Mouse (Mus musculus) lung, adult 2 months (tissue): ENCODE data around the gene Dlg3. TPM values are rescaled to one million over a fixed set of nuclear protein-coding genes. Genes with fewer than 3 reads are reported as not detected.

ENCODE experiments used
- DNase-seq: peaks from one replicate; pipeline ENCODE4 v3.0.0; 2022
- H3K4me1 ChIP-seq: fragments of 200-500 bp; 2 replicates; pipeline ENCODE4 v1.6.1; 2011; ENCODE audit warnings: low read length; ENCODE audit not compliant: control insufficient read depth, insufficient read depth
- H3K4me3 ChIP-seq: fragments of 200-500 bp; replicated peaks from 2 replicates; pipeline ENCODE3; 2011; ENCODE audit warnings: low read depth, mild to moderate bottlenecking, control low read depth, low read length; ENCODE audit errors: extremely low read depth
- CTCF ChIP-seq: fragments of 200-500 bp; IDR thresholded peaks from 2 replicates; pipeline ENCODE4 v1.5.1; 2011; ENCODE audit warnings: mild to moderate bottlenecking, low read length, control low read depth; ENCODE audit not compliant: insufficient read depth
- POLR2A ChIP-seq: fragments of 200-500 bp; IDR thresholded peaks from 2 replicates; pipeline ENCODE4 v1.6.1; 2011; ENCODE audit warnings: low read depth, mild to moderate bottlenecking, control low read depth, low read length, borderline replicate concordance; ENCODE audit errors: extremely low read depth
- WGBS: fragments of 180-500 bp; shearing (Covaris S2); methylation state at CpG from one replicate; pipeline ENCODE4 v1.1.7; 2018; 5-methylcytosine and 5-hydroxymethylcytosine counted together
- polyA plus RNA-seq: library from polyadenylated mRNA; depleted of rRNA; stranded (reverse); fragments of >200 nt; gene quantifications from 2 replicates; pipeline ENCODE4 v1.2.3, GENCODE M21; 2012

The Dlg3 gene
- polyA plus RNA-seq, 1 experiment: 13.7 TPM

DNA sequence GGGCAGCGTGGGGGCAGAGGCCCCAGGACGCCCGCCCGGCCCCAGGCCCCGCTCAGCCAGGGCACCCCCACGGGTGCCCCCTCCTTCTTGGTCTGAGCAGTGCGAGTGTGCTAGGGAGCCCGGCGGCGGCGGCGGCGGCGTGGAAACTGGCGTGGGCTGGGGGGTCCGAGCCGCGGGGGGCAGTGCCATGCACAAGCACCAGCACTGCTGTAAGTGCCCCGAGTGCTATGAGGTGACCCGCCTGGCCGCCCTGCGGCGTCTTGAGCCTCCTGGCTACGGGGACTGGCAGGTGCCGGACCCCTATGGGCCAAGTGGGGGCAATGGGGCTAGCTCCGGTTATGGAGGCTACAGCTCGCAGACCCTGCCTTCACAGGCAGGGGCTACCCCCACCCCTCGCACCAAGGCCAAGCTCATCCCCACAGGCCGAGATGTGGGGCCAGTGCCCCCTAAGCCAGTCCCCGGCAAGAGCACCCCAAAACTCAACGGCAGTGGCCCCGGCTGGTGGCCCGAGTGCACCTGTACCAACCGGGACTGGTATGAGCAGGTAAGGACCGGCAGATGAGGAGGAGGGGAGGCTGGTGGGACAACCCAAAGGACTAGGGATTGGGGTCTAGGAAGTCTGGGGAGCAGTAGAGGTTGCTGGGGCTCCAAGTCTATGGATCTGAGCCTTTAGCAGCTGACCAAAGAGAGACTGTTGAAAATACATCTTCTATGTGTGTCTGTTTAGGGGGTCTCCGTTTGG is 534 bp downstream of the Dlg3 start:
- 0 out of 2 replicates have a peak, but pooled peaks cover 3% of the 10 kb centered on the region for H3K4me1 ChIP-seq
- no peak overlapping the region for H3K4me3 ChIP-seq
- DNase-seq: no peak
- 39% methylated on average over 35 of the region's 36 CpGs for WGBS
- TF ChIP-seq CTCF (no peak), POLR2A (no peak)

GRCm38 (mm10) chrX:100769281-100769680 is 1.8 kb downstream of the Dlg3 start:
- no peak for DNase-seq
- 94% methylated on average over 5 of the region's 5 CpGs for WGBS
- H3K4me1 ChIP-seq: 0 out of 2 replicates have a peak, but pooled peaks cover 3% of the 10 kb centered on the region
- TF ChIP-seq CTCF: no peak
- TF ChIP-seq POLR2A: no peak
- H3K4me3 ChIP-seq: no peak overlapping the region

GRCm38 (mm10) chrX:100774341-100774811 is 6.9 kb downstream of the Dlg3 start:
- 22% methylated on average over 23 of the region's 23 CpGs for WGBS
- no peak for TF ChIP-seq POLR2A
- TF ChIP-seq CTCF: peak; percentile 52
- peak overlapping the region; percentile 66 for H3K4me3 ChIP-seq
- H3K4me1 ChIP-seq: peaks cover 3% of the 10 kb centered on the region
- peak; percentile 73 for DNase-seq

- DNase-seq: no peak
- Histone ChIP-seq H3K4me1 (peaks cover 3% of the 10 kb centered on the region), H3K4me3 (no peak overlapping the region)
- 64% methylated on average over 3 of the region's 3 CpGs for WGBS
- TF ChIP-seq CTCF (no peak), POLR2A (no peak)
Observed at GRCm38 (mm10) chrX:100775405-100775804, 7.9 kb downstream of the Dlg3 start.

DNA sequence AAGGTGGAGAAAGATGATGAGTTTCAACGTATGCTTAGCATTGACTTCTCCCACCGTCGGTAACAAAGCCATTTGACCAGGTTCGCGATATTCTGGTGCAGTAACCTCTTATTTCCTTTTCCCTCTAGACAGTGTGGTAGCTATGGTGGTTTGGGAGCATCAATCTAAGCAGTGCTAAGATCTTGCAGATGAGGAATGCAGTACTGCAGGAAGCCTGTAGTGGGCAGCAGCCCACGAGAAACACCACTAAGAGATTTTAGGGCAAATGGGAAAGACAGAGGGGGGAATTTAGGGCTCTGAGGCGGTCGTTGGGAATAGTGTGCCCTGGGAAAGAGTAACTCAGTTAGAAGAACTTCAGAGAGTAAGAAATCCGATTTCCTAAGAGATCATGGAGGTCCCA is 9.0 kb downstream of the Dlg3 start:
- Histone ChIP-seq H3K4me3 (no peak overlapping the region), H3K4me1 (peaks cover 3% of the 10 kb centered on the region)
- DNase-seq: peak; percentile 41
- peak; percentile 52; the same call in 1 of the 2 replicates for TF ChIP-seq CTCF
- TF ChIP-seq POLR2A: no peak
- 25% methylated on average over 9 of the region's 9 CpGs for WGBS

- WGBS: 35% methylated on average over 44 of the region's 49 CpGs
- TF ChIP-seq CTCF (no peak), POLR2A (no peak)
- Histone ChIP-seq H3K4me3 (peak overlapping the region; percentile 63), H3K4me1 (peaks cover 3% of the 10 kb centered on the region)
- peak; percentile 64 for DNase-seq
Observed at GRCm38 (mm10) chrX:100776985-100777654, 9.6 kb downstream of the Dlg3 start.

- TF ChIP-seq POLR2A (no peak), CTCF (no peak)
- no peak for DNase-seq
- Histone ChIP-seq H3K4me1 (peaks cover 3% of the 10 kb centered on the region), H3K4me3 (peak overlapping the region; percentile 63)
- 45% methylated on average over 10 of the region's 10 CpGs for WGBS
Observed at GRCm38 (mm10) chrX:100777655-100778234, 10.2 kb downstream of the Dlg3 start.

GRCm38 (mm10) chrX:100778397-100778796 is 10.9 kb downstream of the Dlg3 start:
- TF ChIP-seq POLR2A (no peak), CTCF (no peak)
- WGBS: 67% methylated on average over 5 of the region's 5 CpGs
- no peak for DNase-seq
- Histone ChIP-seq H3K4me1 (peaks cover 3% of the 10 kb centered on the region), H3K4me3 (no peak overlapping the region)

DNA sequence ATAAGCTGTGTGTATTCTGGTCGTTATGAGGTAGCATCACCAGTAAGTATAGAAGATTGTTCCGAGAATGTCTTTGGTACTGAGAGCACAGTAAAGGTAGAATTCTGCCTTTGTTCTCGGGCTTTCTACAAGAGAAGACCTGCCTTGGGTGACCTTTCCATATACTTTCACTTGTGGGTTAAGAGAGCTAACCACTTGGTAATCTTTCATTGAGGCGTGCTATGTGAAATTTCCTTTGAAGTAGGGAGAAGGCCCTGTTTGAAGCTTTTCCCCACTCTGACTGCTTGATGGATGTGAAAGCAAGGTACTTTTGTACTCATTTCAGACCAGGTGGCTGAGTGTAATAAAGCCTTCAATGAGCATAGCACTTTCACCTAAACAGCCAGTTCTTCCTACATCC is 21.8 kb downstream of the Dlg3 start:
- WGBS: 74% methylated on average over 4 of the region's 4 CpGs
- Histone ChIP-seq H3K4me3 (no peak overlapping the region), H3K4me1 (no peaks in the 10 kb centered on the region; the same call in 1 of the 2 replicates)
- DNase-seq: no peak
- TF ChIP-seq CTCF (no peak), POLR2A (no peak)
